Mouse (Mus musculus) frontal cortex, postnatal 25 days (tissue): ENCODE measurements around the gene Cyp20a1.
A peak's percentile ranks its signal among the peaks of the same experiment; 100 is the strongest.

Source experiments
- DNase-seq, 2 experiments: peaks; one replicate each; pipeline ENCODE4 v3.0.0; 2022; ENCODE audit warnings: low spot score in 2 of 2

The Cyp20a1 gene

GRCm38 (mm10) chr1:60342808-60343629, at the start of gene Cyp20a1:
Cyp20a1 (plus strand) TSS chr1:60343323.
- DNase-seq: peak; percentile 79 to 85

- DNase-seq: no peak
Observed at GRCm38 (mm10) chr1:60293921-60294320, 49.2 kb upstream of the Cyp20a1 start.

GRCm38 (mm10) chr1:60343630-60344455, 720 bp downstream of the Cyp20a1 start:
- DNase-seq: no peak

DNA sequence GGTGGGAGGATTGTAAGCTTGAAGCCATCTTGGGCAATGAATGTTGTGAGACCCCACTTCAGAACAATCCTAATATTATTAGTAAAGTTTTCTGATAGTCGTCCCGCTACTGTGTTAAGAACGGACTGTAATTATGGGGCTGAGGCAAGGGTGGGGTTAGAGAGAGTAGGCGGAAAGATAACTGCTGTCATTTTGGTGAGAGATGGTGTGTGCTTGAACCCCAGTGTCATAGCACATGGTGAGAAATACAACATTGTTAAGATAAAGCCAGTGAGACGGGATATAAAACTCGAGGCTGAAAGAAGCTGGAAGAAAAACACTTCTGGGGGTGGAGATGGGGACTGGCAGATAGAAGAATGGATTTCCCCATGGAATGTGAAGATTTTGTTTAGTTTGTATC, 1.5 kb downstream of the Cyp20a1 start:
- no peak for DNase-seq

DNA sequence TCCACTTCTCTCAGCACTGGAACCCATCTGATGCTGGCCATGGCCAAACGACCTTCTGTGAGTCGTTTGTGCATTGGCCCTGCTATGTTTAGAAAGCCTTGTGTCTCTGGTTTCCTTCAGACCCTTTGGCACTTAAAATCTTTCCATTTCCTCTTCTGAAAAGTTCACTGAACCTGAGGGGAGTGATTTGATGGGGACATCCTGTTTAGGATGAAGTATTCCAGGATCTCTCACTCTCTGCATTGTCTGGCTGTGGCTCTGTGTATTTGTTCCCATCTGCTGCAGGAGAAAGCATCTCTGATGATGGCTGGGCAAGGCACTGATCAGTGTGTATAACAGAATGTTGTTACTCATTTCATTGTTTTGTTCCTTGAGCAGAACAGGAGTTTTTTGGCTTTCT, 2.6 kb downstream of the Cyp20a1 start:
- no peak for DNase-seq

DNA sequence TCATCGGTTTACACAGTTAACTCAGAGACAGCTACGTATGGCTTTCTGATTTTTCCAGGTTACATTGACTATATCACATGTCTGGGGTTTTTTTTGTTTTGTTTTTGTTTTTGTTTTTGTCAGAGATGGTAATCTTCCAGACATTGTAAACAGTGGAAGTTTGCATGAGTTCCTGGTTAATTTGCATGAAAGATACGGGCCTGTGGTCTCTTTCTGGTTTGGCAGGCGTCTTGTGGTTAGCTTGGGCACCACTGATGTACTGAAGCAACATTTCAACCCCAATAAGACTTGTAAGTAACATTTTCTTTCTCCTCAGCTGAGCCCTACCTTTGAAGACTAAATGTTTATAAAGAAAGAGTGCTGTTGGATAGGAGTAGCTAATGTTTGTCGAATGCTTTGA, 9.7 kb downstream of the Cyp20a1 start:
- no peak for DNase-seq

- DNase-seq: no peak
Observed at GRCm38 (mm10) chr1:60361626-60362025, 18.5 kb downstream of the Cyp20a1 start.

- DNase-seq: no peak
Observed at GRCm38 (mm10) chr1:60376556-60376955, 33.4 kb downstream of the Cyp20a1 start.

DNA sequence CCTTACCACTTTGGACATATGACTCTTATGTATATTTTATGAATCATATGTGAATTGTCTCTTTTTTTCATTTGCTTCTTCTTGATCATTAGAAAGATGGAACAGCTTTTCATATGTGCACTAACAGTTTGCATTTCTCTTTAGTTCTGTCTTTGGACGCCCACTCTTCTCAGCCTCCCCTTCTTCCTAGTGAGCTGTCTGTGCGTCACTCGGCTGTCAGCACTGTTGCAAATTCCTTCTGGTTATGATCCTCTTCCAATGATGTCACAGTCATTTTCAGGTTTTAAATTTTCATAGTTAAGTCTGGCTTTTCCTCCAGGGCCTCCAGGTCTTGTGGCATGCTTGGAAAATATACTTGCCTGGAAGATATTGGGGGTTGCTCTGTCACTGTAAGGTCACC, 38.8 kb downstream of the Cyp20a1 start:
- no peak for DNase-seq

- no peak for DNase-seq
Observed at GRCm38 (mm10) chr1:60404848-60405247, 61.7 kb downstream of the Cyp20a1 start.

- DNase-seq: no peak
Observed at GRCm38 (mm10) chr1:60408501-60409167, 65.5 kb downstream of the Cyp20a1 start.

DNA sequence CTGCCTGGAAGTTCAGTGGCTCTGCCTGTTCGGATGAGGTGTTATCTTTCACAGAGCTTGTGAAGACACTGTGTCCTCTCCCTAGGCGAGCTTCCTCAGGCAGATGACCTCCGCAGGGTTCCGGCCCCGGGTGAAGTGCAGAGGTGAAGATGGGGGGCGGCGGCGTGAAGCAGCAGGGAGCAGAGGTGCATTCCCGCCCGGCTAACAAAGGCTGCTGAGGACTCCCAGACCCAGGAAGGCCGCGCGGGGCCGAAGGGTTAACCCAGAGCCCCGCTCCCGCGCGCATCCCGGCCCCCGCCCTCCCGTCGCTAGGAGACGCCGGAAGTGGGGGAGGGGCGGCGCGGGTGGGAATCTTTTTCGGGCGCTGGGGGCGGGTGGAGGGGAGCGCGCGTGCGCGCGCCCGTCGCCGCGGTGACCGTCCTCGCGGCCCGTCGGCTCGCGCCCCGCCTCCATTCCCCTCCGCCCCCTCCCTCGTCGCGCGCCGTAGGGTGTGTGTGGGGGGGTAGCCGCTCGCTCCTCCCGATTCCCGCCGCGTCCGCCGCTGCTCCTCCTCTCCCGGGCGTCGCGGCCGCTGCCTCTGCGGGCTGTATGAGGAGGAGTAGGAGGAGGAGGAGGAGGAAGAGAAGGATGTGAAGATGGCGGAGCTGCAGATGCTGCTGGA, 66.2 kb downstream of the Cyp20a1 start, which contains the start of gene Abi2:
Abi2 (plus strand) TSS at position 452 of the 661 bp plus-strand sequence.
- DNase-seq: peak; percentile 76 to 81

- DNase-seq: peak in 1 of 2 experiments; percentile 42
Observed at GRCm38 (mm10) chr1:60409928-60410817, 67.0 kb downstream of the Cyp20a1 start.

DNA sequence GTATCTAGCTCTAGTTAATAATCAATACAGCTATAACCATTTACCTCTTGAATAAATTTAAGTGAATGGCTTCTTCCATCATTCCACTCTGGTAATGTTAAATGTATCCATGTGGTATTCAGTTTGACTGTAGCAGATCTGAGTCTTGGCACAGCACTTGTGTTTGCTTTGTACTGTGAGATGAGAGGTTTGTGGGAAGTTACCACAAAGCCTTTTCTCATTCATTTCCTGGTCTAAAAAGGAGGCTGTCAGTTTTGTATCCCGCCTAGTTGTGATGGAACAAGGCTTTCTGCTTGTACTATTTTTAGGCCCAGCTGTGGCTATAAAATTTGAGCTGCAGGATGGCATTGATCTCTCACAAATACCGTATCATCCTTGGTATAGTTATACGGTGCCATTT, 73.6 kb downstream of the Cyp20a1 start:
- no peak for DNase-seq

DNA sequence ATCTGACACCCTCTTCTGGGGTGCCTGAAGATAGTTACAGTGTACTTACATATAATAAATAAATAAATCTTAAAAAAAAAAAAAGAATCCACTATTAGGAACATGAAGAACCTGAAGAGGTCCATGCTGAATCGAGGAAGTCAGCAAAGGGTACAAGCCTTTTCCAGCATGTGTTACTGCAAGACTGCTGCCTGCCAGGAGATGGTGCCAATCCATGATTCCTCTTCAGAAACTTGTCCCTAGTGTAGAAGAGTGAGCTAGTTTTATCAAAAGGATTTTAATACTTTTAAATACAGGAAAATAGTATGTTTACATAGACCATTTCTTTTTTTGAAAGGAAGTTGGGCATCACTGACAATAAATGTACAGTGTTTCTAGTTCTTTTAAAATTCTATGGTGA, 80.8 kb downstream of the Cyp20a1 start:
- DNase-seq: no peak

- DNase-seq: no peak
Observed at GRCm38 (mm10) chr1:60428341-60428740, 85.2 kb downstream of the Cyp20a1 start.

GRCm38 (mm10) chr1:60428932-60429331, 85.8 kb downstream of the Cyp20a1 start:
- no peak for DNase-seq

- DNase-seq: no peak
Observed at GRCm38 (mm10) chr1:60431531-60431930, 88.4 kb downstream of the Cyp20a1 start.

- DNase-seq: no peak
Observed at GRCm38 (mm10) chr1:60432497-60432896, 89.4 kb downstream of the Cyp20a1 start.
